Mouse (Mus musculus): ENCODE results near the gene Gm42372. TPM values are rescaled to one million over a fixed set of nuclear protein-coding genes. Genes with fewer than 3 reads are reported as not detected.

Gene Gm42372
- polyA plus RNA-seq, 1 experiment = not detected

DNA sequence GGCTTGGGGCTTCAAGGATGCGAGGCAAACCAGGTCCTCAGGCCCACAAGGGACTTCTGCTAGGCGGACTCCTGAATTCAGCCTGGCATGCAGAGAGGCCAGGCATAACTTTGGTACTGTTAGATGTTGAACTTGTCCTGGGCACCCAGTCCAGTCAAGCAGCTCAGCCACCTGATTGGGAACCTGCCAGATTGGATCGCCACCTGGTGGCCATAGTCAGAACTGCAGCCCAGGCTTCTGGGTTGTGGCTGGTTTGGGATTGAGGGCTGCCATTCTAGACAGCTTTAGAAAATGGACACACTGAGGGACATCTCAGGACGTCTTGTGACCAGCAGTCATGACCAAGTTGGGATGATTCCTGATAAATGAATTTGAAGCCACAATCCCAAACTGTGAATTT, 16.8 kb downstream of the Gm42372 start:
- Histone ChIP-seq H3K4me3 (ENCODE audit: insufficient read depth, low read length) (no peak overlapping the region), H3K4me1 (ENCODE audit: control insufficient read depth, insufficient read depth, low read length) (peaks cover 4% of the 10 kb centered on the region; the same call in 1 of the 2 replicates), H3K27ac (ENCODE audit: insufficient read depth, low read length) (no peak overlapping the region)
- no peak for TF ChIP-seq POLR2A (IDR thresholded peaks at IDR 0.05; ENCODE audit: low read depth, low read length)
- TF ChIP-seq CTCF (IDR thresholded peaks at IDR 0.05; ENCODE audit: borderline replicate concordance, insufficient read depth, low read length) = peak; percentile 65; the same call in 1 of the 2 replicates

DNA sequence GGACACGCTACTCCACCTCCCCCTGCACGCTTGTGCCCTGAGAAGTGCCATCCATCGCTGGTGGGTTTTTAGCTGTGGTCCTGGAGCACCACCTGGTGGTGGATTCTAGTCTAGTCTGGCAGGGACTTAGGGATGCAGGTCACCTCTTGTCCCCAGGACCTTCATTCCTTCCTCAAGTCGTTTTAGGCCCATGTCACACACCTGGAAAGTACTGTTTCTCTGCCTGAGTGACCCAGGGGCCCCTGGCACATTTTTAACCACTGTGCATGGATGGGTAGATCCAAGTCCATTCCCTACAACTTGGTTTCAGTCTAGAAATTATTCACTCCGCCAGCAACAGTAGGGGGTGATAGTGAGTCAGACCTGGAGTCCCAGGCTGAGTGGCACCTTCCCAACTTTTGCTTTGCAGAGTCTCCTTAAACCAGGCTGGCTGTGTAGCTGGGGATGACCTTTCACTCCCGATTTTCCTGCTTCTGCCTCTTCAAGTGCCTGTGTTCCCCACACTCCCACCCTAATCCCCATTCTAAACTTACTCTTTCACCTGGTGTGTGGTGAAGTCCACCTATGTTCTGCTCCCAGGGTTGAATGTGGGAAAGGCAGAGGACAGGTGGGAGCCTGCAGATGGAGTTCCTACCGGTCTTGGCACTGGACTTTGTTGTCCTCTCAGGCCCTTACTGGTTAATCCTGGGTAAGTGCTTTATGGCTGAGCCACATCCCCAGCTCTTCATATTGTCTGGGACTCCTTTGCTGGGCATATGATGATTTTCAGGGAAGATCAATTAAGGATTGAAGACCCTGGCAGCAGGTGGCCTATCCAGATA, 19.7 kb downstream of the Gm42372 start:
- no peak overlapping the region; the same call in 1 of the 2 replicates for H3K27ac ChIP-seq (ENCODE audit: insufficient read depth, low read length)
- TF ChIP-seq CTCF (IDR thresholded peaks at IDR 0.05; ENCODE audit: borderline replicate concordance, insufficient read depth, low read length) (peak; percentile 87), POLR2A (IDR thresholded peaks at IDR 0.05; ENCODE audit: low read depth, low read length) (no peak)

DNA sequence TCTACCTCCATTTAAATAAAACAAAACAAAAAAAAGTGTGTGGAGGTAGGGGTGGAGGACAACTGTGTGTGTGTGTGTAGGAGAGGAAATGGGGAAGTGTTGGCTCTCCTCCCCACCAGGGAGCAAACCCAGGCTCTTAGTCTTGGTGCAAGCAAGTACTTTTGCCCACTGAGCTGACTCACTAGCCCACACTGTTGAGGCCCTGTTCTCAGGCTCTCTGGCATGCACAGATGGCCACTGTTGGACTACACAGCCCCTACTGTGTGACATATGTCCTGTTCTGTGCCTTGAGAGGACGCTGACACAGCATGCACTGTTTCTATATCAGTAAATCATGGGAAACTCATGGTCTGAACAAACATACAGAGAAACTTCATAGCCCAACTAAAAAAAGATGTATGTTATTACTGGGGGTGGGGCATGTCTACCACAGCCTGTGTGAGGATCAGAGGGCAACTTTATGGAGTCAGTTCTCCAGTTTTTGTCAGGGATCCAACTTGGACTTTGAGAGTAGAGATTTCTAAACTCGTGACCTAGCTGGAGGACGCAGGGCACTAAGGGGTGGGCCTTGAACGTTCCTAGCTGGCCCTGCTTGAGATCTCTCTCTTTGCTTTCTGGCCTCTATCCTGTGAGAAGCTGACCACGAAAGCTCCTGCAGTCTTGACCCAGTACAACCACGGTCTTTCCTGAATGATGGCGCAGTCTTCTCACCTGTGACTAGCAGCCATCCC, 20.5 kb downstream of the Gm42372 start:
- Histone ChIP-seq H3K4me3 (ENCODE audit: insufficient read depth, low read length) (no peak overlapping the region), H3K27ac (ENCODE audit: insufficient read depth, low read length) (peak overlapping the region; percentile 0; the same call in 1 of the 2 replicates)
- TF ChIP-seq CTCF (IDR thresholded peaks at IDR 0.05; ENCODE audit: borderline replicate concordance, insufficient read depth, low read length) = no peak
- no peak for TF ChIP-seq POLR2A (IDR thresholded peaks at IDR 0.05; ENCODE audit: low read depth, low read length)

More for the DNA sequence above, 19.7 kb downstream of the Gm42372 start:
- no peak overlapping the region for H3K4me3 ChIP-seq (ENCODE audit: insufficient read depth, low read length)
- H3K4me1 ChIP-seq (ENCODE audit: control insufficient read depth, insufficient read depth, low read length) = peaks cover 4% of the 10 kb centered on the region; the same call in 1 of the 2 replicates

DNA sequence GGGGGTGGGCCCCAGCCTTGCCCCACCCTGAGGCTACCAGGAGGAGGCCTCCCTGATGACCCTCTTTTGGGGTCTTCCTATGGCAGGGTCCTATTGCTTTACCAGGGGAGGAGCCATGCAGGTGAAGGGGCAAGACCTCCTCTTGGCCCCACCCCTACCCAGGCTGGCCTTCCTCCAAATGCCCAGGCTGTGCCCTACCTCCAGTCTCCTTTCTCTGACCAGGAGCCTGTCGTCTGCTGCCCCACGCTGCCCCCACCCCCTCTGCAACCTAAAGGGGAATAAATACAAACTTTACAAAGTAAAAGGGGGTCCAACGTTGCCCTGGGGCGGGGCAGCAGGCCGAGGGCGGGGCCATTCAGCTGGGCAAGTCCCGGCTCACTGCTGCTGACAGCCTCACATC, 21.8 kb downstream of the Gm42372 start:
- Histone ChIP-seq H3K4me1 (ENCODE audit: control insufficient read depth, insufficient read depth, low read length) (peaks cover 4% of the 10 kb centered on the region; the same call in 1 of the 2 replicates), H3K4me3 (ENCODE audit: insufficient read depth, low read length) (no peak overlapping the region), H3K27ac (ENCODE audit: insufficient read depth, low read length) (no peak overlapping the region)
- TF ChIP-seq POLR2A (IDR thresholded peaks at IDR 0.05; ENCODE audit: low read depth, low read length) (no peak), CTCF (IDR thresholded peaks at IDR 0.05; ENCODE audit: borderline replicate concordance, insufficient read depth, low read length) (no peak)

More for the DNA sequence above, 20.5 kb downstream of the Gm42372 start:
- H3K4me1 ChIP-seq (ENCODE audit: control insufficient read depth, insufficient read depth, low read length) = peaks cover 4% of the 10 kb centered on the region; the same call in 1 of the 2 replicates

- H3K4me3 ChIP-seq (ENCODE audit: insufficient read depth, low read length) = no peak overlapping the region
- no peaks in the 10 kb centered on the region for H3K4me1 ChIP-seq (ENCODE audit: control insufficient read depth, insufficient read depth, low read length)
- H3K27ac ChIP-seq (ENCODE audit: insufficient read depth, low read length) = no peak overlapping the region
- TF ChIP-seq CTCF (IDR thresholded peaks at IDR 0.05; ENCODE audit: borderline replicate concordance, insufficient read depth, low read length) = peak; percentile 94
- TF ChIP-seq POLR2A (IDR thresholded peaks at IDR 0.05; ENCODE audit: low read depth, low read length) = no peak
Observed at GRCm38 (mm10) chr7:17007300-17007699, 24.4 kb downstream of the Gm42372 start.

DNA sequence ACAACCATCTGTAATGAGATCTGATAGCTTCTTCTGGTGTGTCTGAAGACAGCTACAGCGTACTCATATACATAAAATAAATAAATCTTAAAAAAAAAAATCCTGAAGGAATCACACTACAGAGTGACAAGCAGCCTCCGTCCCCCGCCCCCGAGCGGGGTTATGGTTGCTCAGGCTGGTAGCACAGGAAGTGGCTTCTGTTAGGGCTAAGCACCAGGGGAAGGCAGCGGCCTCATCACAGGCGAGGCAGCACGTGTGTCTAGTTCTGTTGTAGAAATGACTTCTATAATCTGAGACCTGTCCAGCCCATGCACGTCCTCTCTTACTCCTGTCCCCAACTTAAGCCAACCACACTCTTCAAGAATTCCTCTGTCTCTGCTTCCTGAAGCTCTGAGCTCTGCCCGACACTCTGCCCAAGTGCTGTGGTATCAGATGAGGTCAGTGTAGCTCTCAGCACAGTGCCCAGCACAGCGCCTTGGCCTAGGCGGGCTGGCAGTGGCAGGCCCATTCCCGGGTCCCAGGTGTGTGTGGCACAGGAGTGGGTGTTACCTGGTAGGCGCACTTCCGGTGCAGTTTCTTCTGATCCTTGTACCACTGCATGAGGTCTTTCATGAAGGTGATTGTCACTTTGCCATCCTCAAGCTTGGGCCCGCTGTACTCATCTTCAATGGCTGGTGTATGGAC, 26.6 kb downstream of the Gm42372 start:
- no peak for TF ChIP-seq POLR2A (IDR thresholded peaks at IDR 0.05; ENCODE audit: low read depth, low read length)
- no peak for TF ChIP-seq CTCF (IDR thresholded peaks at IDR 0.05; ENCODE audit: borderline replicate concordance, insufficient read depth, low read length)
- Histone ChIP-seq H3K4me1 (ENCODE audit: control insufficient read depth, insufficient read depth, low read length) (no peaks in the 10 kb centered on the region), H3K27ac (ENCODE audit: insufficient read depth, low read length) (no peak overlapping the region), H3K4me3 (ENCODE audit: insufficient read depth, low read length) (no peak overlapping the region)

- TF ChIP-seq CTCF (IDR thresholded peaks at IDR 0.05; ENCODE audit: borderline replicate concordance, insufficient read depth, low read length) = no peak
- no peak for TF ChIP-seq POLR2A (IDR thresholded peaks at IDR 0.05; ENCODE audit: low read depth, low read length)
Observed at GRCm38 (mm10) chr7:17010010-17010347, 27.1 kb downstream of the Gm42372 start.

GRCm38 (mm10) chr7:17011909-17012590, 29.2 kb downstream of the Gm42372 start:
- no peaks in the 10 kb centered on the region for H3K4me1 ChIP-seq (ENCODE audit: control insufficient read depth, insufficient read depth, low read length)
- H3K4me3 ChIP-seq (ENCODE audit: insufficient read depth, low read length) = no peak overlapping the region
- H3K27ac ChIP-seq (ENCODE audit: insufficient read depth, low read length) = no peak overlapping the region
- no peak for TF ChIP-seq POLR2A (IDR thresholded peaks at IDR 0.05; ENCODE audit: low read depth, low read length)
- no peak for TF ChIP-seq CTCF (IDR thresholded peaks at IDR 0.05; ENCODE audit: borderline replicate concordance, insufficient read depth, low read length)

More at GRCm38 (mm10) chr7:17010010-17010347, 27.1 kb downstream of the Gm42372 start:
- Histone ChIP-seq H3K4me3 (ENCODE audit: insufficient read depth, low read length) (no peak overlapping the region), H3K27ac (ENCODE audit: insufficient read depth, low read length) (no peak overlapping the region), H3K4me1 (ENCODE audit: control insufficient read depth, insufficient read depth, low read length) (no peaks in the 10 kb centered on the region)

DNA sequence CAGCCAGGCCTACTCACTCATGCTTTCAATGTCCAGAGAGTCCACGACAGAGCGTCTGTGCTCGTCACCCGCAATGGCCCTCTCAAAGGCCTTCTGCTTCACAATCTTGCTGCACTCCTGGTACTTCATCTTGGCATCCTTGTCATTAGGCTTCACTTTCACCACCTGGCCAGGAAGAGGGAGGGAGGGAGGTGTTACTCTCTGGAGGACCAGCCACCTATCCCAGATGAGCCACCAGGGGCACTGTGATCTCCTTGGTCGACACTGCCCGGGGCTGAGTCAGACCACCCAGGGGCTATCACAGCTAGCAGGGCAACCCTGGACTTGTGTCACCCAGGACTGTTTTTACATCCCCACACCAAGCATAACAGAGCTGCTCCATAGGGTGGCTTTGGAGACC, 32.5 kb downstream of the Gm42372 start:
- Histone ChIP-seq H3K27ac (ENCODE audit: insufficient read depth, low read length) (no peak overlapping the region), H3K4me3 (ENCODE audit: insufficient read depth, low read length) (no peak overlapping the region), H3K4me1 (ENCODE audit: control insufficient read depth, insufficient read depth, low read length) (peaks cover 6% of the 10 kb centered on the region; the same call in 1 of the 2 replicates)
- TF ChIP-seq CTCF (IDR thresholded peaks at IDR 0.05; ENCODE audit: borderline replicate concordance, insufficient read depth, low read length) = no peak
- TF ChIP-seq POLR2A (IDR thresholded peaks at IDR 0.05; ENCODE audit: low read depth, low read length) = no peak

Measured in embryonic fibroblast, embryonic 13.5 days (primary cell).